Mouse (Mus musculus) Patski (cell line): Measurements from ENCODE around the gene Slc38a1. TPM values are rescaled to one million over a fixed set of nuclear protein-coding genes. Genes with fewer than 3 reads are reported as not detected.

ENCODE experiments used
- ATAC-seq: fragments of 100-300 bp; one replicate; pipeline ENCODE4 v1.8.0; 2021
- CTCF ChIA-PET: fragments of 350-600 bp; sonication (Branson Sonifier 250); formaldehyde crosslinking; loops from one replicate; lab custom pipeline; 2022; ENCODE audit warnings: inconsistent platforms; lab: Charles Lee
- POLR2A ChIA-PET: fragments of 350-600 bp; sonication (Branson Sonifier 250); formaldehyde crosslinking; loops from one replicate; lab custom pipeline; 2022; ENCODE audit warnings: antibody characterized with exemption, inconsistent platforms; lab: Charles Lee
- DNase-seq: peaks from one replicate; pipeline ENCODE4 v3.0.0-alpha.2; 2011; ENCODE audit warnings: low read depth, low spot score
- H3K27me3 ChIP-seq: fragments of 371-371 bp; one replicate; pipeline ENCODE4 v1.5.1; 2021
- CTCF ChIP-seq: fragments of 100-300 bp; IDR thresholded peaks from one replicate; pipeline ENCODE4 v1.5.1; 2021
- in situ Hi-C: fragments of 300-500 bp; cut with MboI; formaldehyde crosslinking; loops from 3 replicates; pipeline ENCODE4 v1.11.1; 2018; ENCODE audit warnings: low pct_unique_long_range_greater_than_20kb, mixed read lengths
- polyA plus RNA-seq: library from polyadenylated mRNA; unstranded; gene quantifications from one replicate; pipeline ENCODE4 v1.2.3, GENCODE M21; 2021

Slc38a1 gene
- polyA plus RNA-seq, 1 experiment from 2014 or later: 11.3 TPM

DNA sequence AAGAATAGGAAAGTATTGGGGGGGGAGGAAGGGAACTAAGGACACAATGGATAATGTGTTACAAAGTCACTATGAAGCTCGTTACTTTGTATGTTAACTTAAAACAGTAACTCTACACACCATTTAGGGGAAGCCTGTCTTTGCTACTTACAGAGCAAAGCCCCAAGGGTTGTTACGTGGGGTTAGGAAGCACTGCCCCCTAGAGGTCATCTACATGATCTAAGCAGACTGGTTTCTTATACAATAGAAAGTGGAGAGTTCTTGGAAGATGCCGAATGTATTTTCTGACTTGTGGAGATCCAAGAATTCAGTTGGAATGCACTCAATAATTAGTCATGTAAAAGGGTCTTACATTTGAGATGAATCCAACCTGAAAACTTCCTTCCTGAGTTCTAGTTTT, 23.2 kb upstream of the Slc38a1 start:
- DNase-seq (no peak), ATAC-seq (peak; percentile 68)
- POLR2A ChIA-PET: no interaction called here

DNA sequence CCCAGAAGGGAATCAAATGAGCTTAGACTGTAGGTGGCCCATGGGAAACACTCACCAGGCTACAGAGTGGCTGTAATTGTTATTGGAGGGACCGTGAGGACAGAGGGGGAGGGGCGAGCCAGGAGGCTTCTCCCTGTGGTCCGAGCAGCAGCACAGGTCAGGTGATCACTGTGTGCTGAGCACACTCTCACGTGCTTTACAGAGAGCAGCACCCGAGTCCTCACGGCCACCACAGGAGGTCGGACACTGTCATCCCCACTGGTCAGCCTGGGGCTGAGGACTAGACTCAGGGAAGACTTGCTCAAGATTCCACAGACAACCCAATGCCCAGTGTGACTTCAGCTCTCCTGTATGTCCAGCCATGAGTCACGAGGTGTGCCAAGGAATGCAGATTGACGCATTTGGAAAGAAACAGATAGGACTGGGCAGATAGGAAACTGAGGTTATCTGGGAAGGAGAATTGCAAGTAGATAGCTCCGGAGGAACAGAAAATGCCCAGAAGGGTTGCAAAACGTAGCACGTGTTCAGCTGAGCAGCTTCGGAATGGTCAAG, 18.0 kb upstream of the Slc38a1 start:
- CTCF ChIA-PET: interaction anchor here (1.0 to 1.6 kb wide), 2 partner anchors 108 to 118 kb away, joined by 3 to 6 read pairs; no protein-coding TSS in a partner anchor
- no peaks in the 10 kb centered on the region for H3K27me3 ChIP-seq
- no peak for ATAC-seq
- POLR2A ChIA-PET: interaction anchor here (0.6 kb wide), 1 partner anchor 105 kb away, joined by 3 read pairs; no protein-coding TSS in a partner anchor
- no peak for DNase-seq
- in situ Hi-C loops: no loop called here
- no peak for TF ChIP-seq CTCF

More for the DNA sequence above, 23.2 kb upstream of the Slc38a1 start:
- H3K27me3 ChIP-seq: no peaks in the 10 kb centered on the region
- peak; percentile 74 for TF ChIP-seq CTCF
- CTCF ChIA-PET: interaction anchor here (0.7 to 2.9 kb wide), 18 partner anchors 10 to 192 kb away, joined by 3 to 22 read pairs (median 4); no protein-coding TSS in a partner anchor
- in situ Hi-C loops: no loop called here

DNA sequence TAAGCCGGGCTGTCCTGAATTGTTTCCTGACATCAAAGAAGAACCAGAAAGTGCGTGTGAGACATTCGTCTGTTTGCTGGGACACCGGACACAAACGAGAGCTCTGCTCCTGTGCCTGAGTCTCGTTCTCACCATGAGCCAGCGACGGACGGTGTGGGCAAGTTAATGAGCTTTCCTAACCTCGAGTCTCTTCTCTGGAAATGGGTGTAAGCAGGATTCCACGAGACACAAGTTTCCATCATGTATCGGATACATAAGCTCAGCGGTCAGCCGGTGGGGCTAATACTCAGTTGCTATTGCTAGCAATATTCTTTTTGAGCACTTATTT, 15.5 kb upstream of the Slc38a1 start:
- in situ Hi-C loops: no loop called here
- ChIA-PET CTCF (no interaction called here), POLR2A (no interaction called here)
- ATAC-seq: no peak
- no peaks in the 10 kb centered on the region for H3K27me3 ChIP-seq
- no peak for DNase-seq
- no peak for TF ChIP-seq CTCF

DNA sequence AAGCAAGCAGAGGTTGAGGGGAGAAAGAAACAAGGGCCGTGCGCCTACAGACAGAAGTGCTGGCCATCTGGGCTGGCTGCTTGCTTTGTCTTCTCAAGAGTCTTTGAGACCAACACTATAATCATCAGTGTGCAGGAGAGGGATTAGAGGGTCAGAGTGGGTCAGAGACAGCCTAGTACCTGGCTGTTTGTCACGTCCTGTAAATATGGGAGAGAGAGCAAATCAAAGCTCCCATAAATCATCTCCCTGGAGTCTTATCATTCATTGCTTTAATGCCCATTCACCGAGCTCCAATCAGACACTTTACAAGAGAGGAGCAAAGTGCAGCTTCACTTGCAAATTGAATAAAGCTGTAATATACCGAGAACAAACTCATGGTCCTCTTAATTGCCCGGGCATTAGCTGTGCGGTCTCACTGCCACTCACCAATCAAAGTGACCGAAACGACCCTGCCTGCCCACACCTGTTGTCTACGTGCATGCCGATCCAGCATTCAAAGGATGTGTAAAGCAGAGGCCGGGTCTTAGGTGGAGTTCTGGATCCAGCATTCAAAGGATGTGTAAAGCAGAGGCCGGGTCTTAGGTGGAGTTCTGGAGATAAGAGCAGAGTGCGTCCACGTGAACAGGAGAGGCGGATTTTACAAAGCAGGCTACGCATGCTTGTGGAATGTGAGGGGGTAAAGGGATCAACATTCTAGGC, 15.0 kb upstream of the Slc38a1 start:
- DNase-seq: no peak
- CTCF ChIA-PET: interaction anchor here (1.0 kb wide), 2 partner anchors 9 to 115 kb away, joined by 3 read pairs; no protein-coding TSS in a partner anchor
- in situ Hi-C loops: no loop called here
- POLR2A ChIA-PET: no interaction called here
- no peaks in the 10 kb centered on the region for H3K27me3 ChIP-seq
- no peak for TF ChIP-seq CTCF
- no peak for ATAC-seq

DNA sequence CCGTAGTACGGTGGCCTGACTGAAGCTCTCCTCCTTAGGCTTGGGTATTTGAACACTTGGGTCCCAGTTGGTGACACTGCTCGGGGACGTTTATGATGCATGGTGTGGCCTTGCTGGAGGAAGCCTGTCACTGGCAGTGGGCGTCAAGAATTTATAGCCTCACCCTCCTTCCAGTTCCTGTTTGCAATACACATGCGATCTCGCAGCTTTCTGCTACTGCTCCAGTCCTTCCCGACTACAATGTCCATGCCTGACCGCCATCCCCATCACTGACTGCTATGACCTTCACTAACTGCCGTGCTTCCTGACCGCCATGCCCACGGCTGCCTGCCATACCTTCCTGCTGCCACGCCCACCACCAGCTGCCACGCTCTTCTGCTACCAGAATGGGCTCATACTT, 12.8 kb upstream of the Slc38a1 start:
- ChIA-PET CTCF (no interaction called here), POLR2A (no interaction called here)
- TF ChIP-seq CTCF: no peak
- DNase-seq (no peak), ATAC-seq (no peak)
- in situ Hi-C loops: no loop called here
- H3K27me3 ChIP-seq: peaks cover 4% of the 10 kb centered on the region

DNA sequence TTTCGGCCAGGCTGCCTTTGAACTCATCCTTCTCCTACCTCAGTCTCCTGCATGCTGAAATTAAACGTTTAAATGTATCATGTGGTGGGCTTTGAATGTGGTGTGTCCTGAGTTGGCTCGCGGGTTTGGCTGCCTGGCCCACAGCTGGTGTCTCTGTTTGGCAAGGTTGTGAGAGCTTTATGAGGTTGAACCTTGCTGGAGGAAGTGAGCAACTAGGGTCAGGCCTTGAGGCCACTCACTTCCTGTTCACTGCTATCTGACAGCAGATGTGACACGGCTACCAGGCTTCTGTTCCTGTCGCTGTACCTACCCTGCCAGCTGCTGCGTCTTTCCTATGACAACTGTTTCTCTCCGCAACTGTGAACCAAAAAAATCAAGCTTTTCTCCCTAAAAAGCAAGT, 12.0 kb upstream of the Slc38a1 start:
- POLR2A ChIA-PET: no interaction called here
- H3K27me3 ChIP-seq: peaks cover 9% of the 10 kb centered on the region
- no peak for TF ChIP-seq CTCF
- no peak for ATAC-seq
- in situ Hi-C loops: no loop called here
- CTCF ChIA-PET: interaction anchor here (0.9 to 1.8 kb wide), 3 partner anchors 9 to 80 kb away, joined by 3 to 4 read pairs (median 3); no protein-coding TSS in a partner anchor
- no peak for DNase-seq

DNA sequence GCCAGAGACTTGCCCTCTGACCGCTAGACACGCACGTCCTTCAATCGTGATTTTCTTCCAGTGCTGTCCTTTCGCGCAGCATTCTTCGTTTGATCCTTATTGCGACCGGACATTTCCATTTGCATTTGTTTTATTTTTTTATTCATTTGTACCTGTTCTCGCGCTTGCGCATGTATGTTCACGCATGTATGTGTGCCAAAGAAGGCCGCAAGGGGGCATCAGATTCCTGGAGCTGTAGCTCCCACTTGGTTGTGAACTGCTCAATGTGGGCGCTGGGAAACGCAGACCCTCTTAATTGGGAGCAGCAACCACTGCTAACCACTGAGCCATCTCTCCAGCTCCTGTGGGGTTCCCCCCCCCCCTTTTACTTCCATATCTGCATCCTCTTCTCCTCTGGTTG, 10.3 kb upstream of the Slc38a1 start:
- ChIA-PET POLR2A (no interaction called here), CTCF (interaction anchor here (1.6 to 1.8 kb wide), 2 partner anchors 8 to 11 kb away, joined by 3 to 4 read pairs; partner anchors contain the start of gene Slc38a1)
- no peak for DNase-seq
- no peak for ATAC-seq
- TF ChIP-seq CTCF: no peak
- H3K27me3 ChIP-seq: peaks cover 9% of the 10 kb centered on the region
- in situ Hi-C loops: no loop called here

DNA sequence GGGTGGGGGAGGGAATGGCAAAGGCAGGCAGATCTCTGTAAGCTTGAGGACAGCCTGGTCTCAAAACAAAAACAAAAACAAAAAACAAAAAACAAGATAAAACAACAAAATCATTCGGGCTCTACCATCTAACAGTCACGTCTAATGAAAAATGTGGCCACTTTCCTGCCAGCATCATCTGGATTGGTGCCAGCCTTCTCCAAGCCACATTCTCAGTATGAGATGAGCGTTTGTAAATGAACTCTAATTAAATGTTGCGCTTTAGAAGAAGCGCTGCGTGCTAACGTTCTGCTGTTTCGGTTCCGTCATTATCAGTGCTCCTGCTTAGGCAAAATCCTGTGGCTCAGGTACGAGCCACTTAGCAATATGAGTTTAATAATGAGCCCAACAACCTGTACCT, 9.8 kb upstream of the Slc38a1 start:
- peaks cover 9% of the 10 kb centered on the region for H3K27me3 ChIP-seq
- DNase-seq: no peak
- ChIA-PET POLR2A (no interaction called here), CTCF (interaction anchor here (1.3 to 1.6 kb wide), 2 partner anchors 10 to 61 kb away, joined by 3 to 4 read pairs; partner anchors contain the start of gene Slc38a1)
- no peak for ATAC-seq
- in situ Hi-C loops: no loop called here
- no peak for TF ChIP-seq CTCF

DNA sequence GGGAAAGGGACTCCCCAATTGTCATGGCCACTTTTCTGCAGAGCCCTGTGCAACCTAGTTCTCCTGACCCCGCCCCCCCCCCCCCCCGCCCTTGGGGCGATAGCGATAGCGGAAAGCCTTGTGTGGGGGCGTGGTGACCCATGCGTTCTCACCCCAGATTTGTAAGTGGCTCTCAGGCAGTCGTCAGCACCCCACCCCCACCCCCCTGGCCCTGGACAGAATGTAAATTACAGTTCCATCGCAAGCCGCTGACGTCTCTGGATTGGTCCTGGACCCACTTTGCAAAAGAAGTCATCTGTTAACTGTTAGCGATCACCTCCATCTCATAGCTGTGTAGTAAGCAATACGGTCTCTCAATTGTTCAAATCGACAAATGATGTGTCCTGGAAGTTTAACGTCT, 4.7 kb upstream of the Slc38a1 start:
- ATAC-seq (no peak), DNase-seq (no peak)
- POLR2A ChIA-PET: no interaction called here
- CTCF ChIA-PET: no interaction called here
- peaks cover 9% of the 10 kb centered on the region for H3K27me3 ChIP-seq
- no peak for TF ChIP-seq CTCF
- in situ Hi-C loops: no loop called here

DNA sequence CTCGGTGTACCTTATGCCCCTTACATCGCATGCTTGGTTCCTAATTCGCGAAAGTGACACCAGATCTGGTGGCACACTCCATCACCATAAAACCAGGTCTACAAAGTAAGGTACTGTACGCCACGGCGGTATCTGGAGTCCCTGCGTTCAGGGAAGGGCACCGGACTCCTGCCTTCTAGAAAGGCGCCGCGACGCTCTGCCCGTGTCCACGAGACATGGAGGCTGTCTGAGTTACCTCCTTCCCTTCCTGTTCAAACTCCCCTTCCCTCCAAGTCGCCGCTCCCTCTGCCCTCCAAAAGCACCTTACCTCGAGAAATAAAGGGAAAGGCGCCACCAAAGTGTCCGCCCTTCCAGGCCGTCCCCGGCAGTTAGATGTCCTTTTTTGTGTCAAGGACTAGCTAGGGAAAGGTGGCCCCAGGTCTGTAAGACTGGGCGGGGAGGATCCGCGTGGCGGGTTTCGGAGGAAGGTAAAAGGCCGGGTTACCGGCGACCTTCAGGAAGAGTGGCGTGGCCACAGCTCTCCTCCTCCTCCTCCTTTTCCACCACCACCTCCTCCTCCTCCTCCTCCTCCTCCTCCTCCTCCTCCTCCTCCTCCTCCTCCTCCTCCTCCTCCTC, 785 bp downstream of the Slc38a1 start:
- ATAC-seq: peak; percentile 38
- in situ Hi-C loops: no loop called here
- peaks cover 11% of the 10 kb centered on the region for H3K27me3 ChIP-seq
- CTCF ChIA-PET: interaction anchor here (1.1 kb wide), 1 partner anchor 10 kb away, joined by 3 read pairs; no protein-coding TSS in a partner anchor
- no peak for TF ChIP-seq CTCF
- POLR2A ChIA-PET: interaction anchor here (0.7 kb wide), 1 partner anchor 68 kb away, joined by 3 read pairs; no protein-coding TSS in a partner anchor
- DNase-seq: no peak
